24 mouse cellular contexts compared by ENCODE assay signal in genomic region chr5:113382580-113382979, GRCm38 (mm10). TPM values are rescaled to one million over a fixed set of nuclear protein-coding genes. Genes with fewer than 3 reads are reported as not detected.
DNase-seq lines count a peak whose midpoint lies in the region; ATAC-seq lines count a peak whose summit lies in the region.
"Had no signal": no experiment of that assay in that cellular context is flagged by ENCODE, and none has a peak within 500 bp of the region (broad histone marks: within the 10 kb centered on the region; RNA-seq: fewer than 3 reads in every experiment).

No protein-coding gene starts in this region.

- H3K4me3 ChIP-seq in hindbrain, embryonic 13.5 days: no peak overlapping the region
- no peak overlapping the region for H3K4me3 ChIP-seq in hindbrain, embryonic 10.5 days
- no peak overlapping the region for H3K4me3 ChIP-seq in midbrain, embryonic 12.5 days
- no peak overlapping the region for H3K4me3 ChIP-seq in midbrain, embryonic 13.5 days (replicated peaks)
- H3K4me3 ChIP-seq in neural tube, embryonic 15.5 days (replicated peaks): no peak overlapping the region
- H3K4me3 ChIP-seq: embryonic facial prominence, embryonic 10.5 days; forebrain, embryonic 13.5 days; heart, embryonic 13.5 days had no signal

- WGBS in hindbrain, embryonic 13.5 days: 41% methylated on average over 4 of the region's 4 CpGs
- WGBS in hindbrain, embryonic 10.5 days: 46% methylated on average over 4 of the region's 4 CpGs
- WGBS in midbrain, embryonic 12.5 days: 40% methylated on average over 4 of the region's 4 CpGs
- 22% methylated on average over 4 of the region's 4 CpGs for WGBS in midbrain, embryonic 13.5 days
- 40% methylated on average over 4 of the region's 4 CpGs for WGBS in neural tube, embryonic 15.5 days

- H3K27ac ChIP-seq in hindbrain, embryonic 13.5 days: peak overlapping the region; percentile 8; the same call in 1 of the 2 replicates
- no peak overlapping the region for H3K27ac ChIP-seq in hindbrain, embryonic 10.5 days
- H3K27ac ChIP-seq in midbrain, embryonic 12.5 days (replicated peaks): 0 out of 2 replicates have a peak overlapping the region, but pooled peaks have one; percentile 12
- H3K27ac ChIP-seq in midbrain, embryonic 13.5 days: no peak overlapping the region
- peak overlapping the region; percentile 76 for H3K27ac ChIP-seq in neural tube, embryonic 15.5 days (replicated peaks)
- H3K27ac ChIP-seq: embryonic facial prominence, embryonic 10.5 days; forebrain, embryonic 13.5 days; heart, embryonic 13.5 days had no signal

- H3K27me3 ChIP-seq in hindbrain, embryonic 13.5 days: no peaks in the 10 kb centered on the region
- no peaks in the 10 kb centered on the region for H3K27me3 ChIP-seq in hindbrain, embryonic 10.5 days (ENCODE audit: insufficient read depth, poor library complexity, severe bottlenecking)
- no peaks in the 10 kb centered on the region; the same call in 1 of the 2 replicates for H3K27me3 ChIP-seq in midbrain, embryonic 12.5 days
- no peaks in the 10 kb centered on the region for H3K27me3 ChIP-seq in midbrain, embryonic 13.5 days
- H3K27me3 ChIP-seq in neural tube, embryonic 15.5 days (replicated peaks): no peaks in the 10 kb centered on the region
- H3K27me3 ChIP-seq: forebrain, embryonic 13.5 days; heart, embryonic 13.5 days; Patski had no signal

- no peaks in the 10 kb centered on the region for H3K9me3 ChIP-seq in hindbrain, embryonic 13.5 days
- H3K9me3 ChIP-seq in hindbrain, embryonic 10.5 days: no peaks in the 10 kb centered on the region
- no peaks in the 10 kb centered on the region for H3K9me3 ChIP-seq in midbrain, embryonic 12.5 days
- H3K9me3 ChIP-seq in midbrain, embryonic 13.5 days: no peaks in the 10 kb centered on the region
- H3K9me3 ChIP-seq in neural tube, embryonic 15.5 days (replicated peaks): no peaks in the 10 kb centered on the region
- H3K9me3 ChIP-seq: embryonic facial prominence, embryonic 10.5 days; forebrain, embryonic 13.5 days; heart, embryonic 13.5 days had no signal

- 0 out of 2 replicates have a peak, but pooled peaks cover 8% of the 10 kb centered on the region for H3K4me1 ChIP-seq in hindbrain, embryonic 13.5 days (replicated peaks)
- no peaks in the 10 kb centered on the region for H3K4me1 ChIP-seq in hindbrain, embryonic 10.5 days (replicated peaks)
- no peaks in the 10 kb centered on the region for H3K4me1 ChIP-seq in midbrain, embryonic 12.5 days
- no peaks in the 10 kb centered on the region for H3K4me1 ChIP-seq in midbrain, embryonic 13.5 days (replicated peaks)
- peaks cover 23% of the 10 kb centered on the region for H3K4me1 ChIP-seq in neural tube, embryonic 15.5 days
- H3K4me1 ChIP-seq: embryonic facial prominence, embryonic 10.5 days; forebrain, embryonic 13.5 days; heart, embryonic 13.5 days had no signal

- no peak for DNase-seq in hindbrain, embryonic 10.5 days (ENCODE audit: low spot score)
- peak; percentile 48 for DNase-seq in R1 (ENCODE audit: low read depth, low spot score)
- no peak for DNase-seq in embryo, embryonic 10.5 days (ENCODE audit: low spot score)
- DNase-seq: adrenal gland, postnatal 10 days; B cell, adult 2 months; cerebellum, adult 11-12 months; cerebellum, adult 9-10 months; cerebellum, postnatal 25 days; forebrain, postnatal 0 days; gastrocnemius, postnatal 36 days; heart, adult 11 months; heart, postnatal 36 days had no signal

- H3K9ac ChIP-seq in hindbrain, embryonic 13.5 days: no peak overlapping the region
- no peak overlapping the region for H3K9ac ChIP-seq in midbrain, embryonic 12.5 days (replicated peaks)
- no peak overlapping the region for H3K9ac ChIP-seq in midbrain, embryonic 13.5 days (replicated peaks)
- H3K9ac ChIP-seq in neural tube, embryonic 15.5 days (replicated peaks): no peak overlapping the region
- H3K9ac ChIP-seq: forebrain, embryonic 13.5 days; forebrain, postnatal 0 days; heart, embryonic 13.5 days had no signal

- no peak for ATAC-seq in hindbrain, embryonic 13.5 days (ENCODE audit: low FRiP score)
- no peak for ATAC-seq in midbrain, embryonic 12.5 days (ENCODE audit: low FRiP score, low read depth)
- no peak for ATAC-seq in midbrain, embryonic 13.5 days
- ATAC-seq in neural tube, embryonic 15.5 days (ENCODE audit: low FRiP score): no peak
- ATAC-seq: CD4-positive, CD25-positive, alpha-beta regulatory T cell, adult 4 months; forebrain, embryonic 13.5 days; forebrain, postnatal 0 days; intestine, embryonic 16.5 days; Patski had no signal

- no peaks in the 10 kb centered on the region for H3K36me3 ChIP-seq in hindbrain, embryonic 13.5 days
- no peaks in the 10 kb centered on the region for H3K36me3 ChIP-seq in hindbrain, embryonic 10.5 days
- no peaks in the 10 kb centered on the region for H3K36me3 ChIP-seq in midbrain, embryonic 12.5 days
- H3K36me3 ChIP-seq in midbrain, embryonic 13.5 days: no peaks in the 10 kb centered on the region
- H3K36me3 ChIP-seq in neural tube, embryonic 15.5 days: no peaks in the 10 kb centered on the region
- H3K36me3 ChIP-seq: embryonic facial prominence, embryonic 10.5 days; heart, embryonic 13.5 days had no signal

- no peak overlapping the region for H3K4me2 ChIP-seq in hindbrain, embryonic 13.5 days
- H3K4me2 ChIP-seq in midbrain, embryonic 12.5 days (replicated peaks): no peak overlapping the region
- no peak overlapping the region for H3K4me2 ChIP-seq in midbrain, embryonic 13.5 days (replicated peaks)
- H3K4me2 ChIP-seq in neural tube, embryonic 15.5 days: no peak overlapping the region
- H3K4me2 ChIP-seq: forebrain, embryonic 13.5 days; heart, embryonic 13.5 days had no signal

RNA-seq across cellular contexts. Expression of gene Aym1, which starts 25.5 kb away (rescaled TPM):
- polyA plus RNA-seq in hindbrain, embryonic 13.5 days (2015; fragmentation: Nextera tagmentation; extraction: Ambion mirVana): not detected in 2 replicates
- polyA plus RNA-seq in hindbrain, embryonic 10.5 days (2016; fragmentation: Nextera tagmentation; extraction: Ambion mirVana): not detected in 2 replicates
- not detected in 2 replicates for polyA plus RNA-seq in midbrain, embryonic 12.5 days (2016; fragmentation: Nextera tagmentation; extraction: Ambion mirVana)
- not detected in 2 replicates for polyA plus RNA-seq in midbrain, embryonic 13.5 days (2015; fragmentation: Nextera tagmentation; extraction: Ambion mirVana)
- polyA plus RNA-seq in neural tube, embryonic 15.5 days (2015; fragmentation: Nextera tagmentation; extraction: Ambion mirVana): not detected in 2 replicates
- polyA plus RNA-seq: CD4-positive, CD25-positive, alpha-beta regulatory T cell, adult 4 months; embryonic facial prominence, embryonic 10.5 days; embryonic facial prominence, embryonic 14.5 days; forebrain, embryonic 13.5 days; forebrain, postnatal 0 days; heart, embryonic 13.5 days; heart, postnatal 0 days; intestine, embryonic 16.5 days; Patski had no signal

Comparison
In these comparisons a context has a peak if more than half of its experiments do, and no peak if none do; other contexts are left out.
1. H3K27ac ChIP-seq: peak in hindbrain, embryonic 13.5 days (single experiment), midbrain, embryonic 12.5 days (single experiment) and neural tube, embryonic 15.5 days (single experiment); none in hindbrain, embryonic 10.5 days (single experiment) and midbrain, embryonic 13.5 days (single experiment).